Mouse (Mus musculus) thymus, adult 2 months (tissue): ENCODE measurements around the gene Slc50a1. TPM values are rescaled to one million over a fixed set of nuclear protein-coding genes. Genes with fewer than 3 reads are reported as not detected.

Source experiments
- DNase-seq: peaks from one replicate; pipeline ENCODE4 v3.0.0; 2021
- H3K27ac ChIP-seq: fragments of 200-500 bp; 2 replicates; pipeline ENCODE4 v1.5.1; 2012; ENCODE audit warnings: low read length, control low read depth; ENCODE audit not compliant: control insufficient read depth, insufficient read depth
- H3K27me3 ChIP-seq: fragments of 200-500 bp; 2 replicates; pipeline ENCODE4 v1.6.1; 2012; ENCODE audit warnings: mild to moderate bottlenecking, low read length, moderate library complexity, mixed read lengths; ENCODE audit not compliant: control insufficient read depth, insufficient read depth
- H3K36me3 ChIP-seq: fragments of 200-500 bp; 2 replicates; pipeline ENCODE4 v1.6.1; 2012; ENCODE audit warnings: mild to moderate bottlenecking, low read length, moderate library complexity; ENCODE audit not compliant: control insufficient read depth, insufficient read depth
- H3K4me1 ChIP-seq: fragments of 200-500 bp; replicated peaks from 2 replicates; pipeline ENCODE4 v1.6.1; 2012; ENCODE audit warnings: low read length; ENCODE audit not compliant: control insufficient read depth, insufficient read depth
- H3K4me3 ChIP-seq: fragments of 200-500 bp; 2 replicates; pipeline ENCODE4 v1.5.1; 2012; ENCODE audit warnings: mild to moderate bottlenecking, low read length, control low read depth, moderate library complexity; ENCODE audit not compliant: control insufficient read depth, insufficient read depth
- CTCF ChIP-seq: fragments of 200-500 bp; IDR thresholded peaks from 2 replicates; pipeline ENCODE4 v1.5.1; 2012; ENCODE audit warnings: mild to moderate bottlenecking, control low read depth, low read length, moderate library complexity, borderline replicate concordance; ENCODE audit not compliant: control insufficient read depth, poor library complexity, insufficient read depth; ENCODE audit errors: extremely low read depth
- POLR2A ChIP-seq: fragments of 200-500 bp; IDR thresholded peaks from 2 replicates; pipeline ENCODE4 v1.6.1; 2012; ENCODE audit warnings: mild to moderate bottlenecking, low read length, control low read depth, moderate library complexity; ENCODE audit not compliant: control insufficient read depth, poor library complexity, insufficient read depth; ENCODE audit errors: extremely low read depth
- WGBS: fragments of 180-500 bp; shearing (Covaris S2); methylation state at CpG from one replicate; pipeline ENCODE4 v1.1.7; 2018; 5-methylcytosine and 5-hydroxymethylcytosine counted together
- polyA plus RNA-seq: library from polyadenylated mRNA; depleted of rRNA; stranded (reverse); fragments of >200 nt; gene quantifications from 2 replicates; pipeline ENCODE4 v1.2.3, GENCODE M21; 2012

The Slc50a1 gene
- polyA plus RNA-seq, 1 experiment: 251 TPM

GRCm38 (mm10) chr3:89244982-89245687, 25.2 kb downstream of the Slc50a1 start:
- Histone ChIP-seq H3K27me3 (no peaks in the 10 kb centered on the region), H3K27ac (peak overlapping the region; percentile 8; the same call in 1 of the 2 replicates), H3K4me1 (peaks cover 31% of the 10 kb centered on the region), H3K36me3 (no peaks in the 10 kb centered on the region), H3K4me3 (peak overlapping the region; percentile 23)
- peak; percentile 60 for DNase-seq
- TF ChIP-seq CTCF (no peak), POLR2A (no peak)
- under 1% methylated on average over 19 of the region's 26 CpGs for WGBS

DNA sequence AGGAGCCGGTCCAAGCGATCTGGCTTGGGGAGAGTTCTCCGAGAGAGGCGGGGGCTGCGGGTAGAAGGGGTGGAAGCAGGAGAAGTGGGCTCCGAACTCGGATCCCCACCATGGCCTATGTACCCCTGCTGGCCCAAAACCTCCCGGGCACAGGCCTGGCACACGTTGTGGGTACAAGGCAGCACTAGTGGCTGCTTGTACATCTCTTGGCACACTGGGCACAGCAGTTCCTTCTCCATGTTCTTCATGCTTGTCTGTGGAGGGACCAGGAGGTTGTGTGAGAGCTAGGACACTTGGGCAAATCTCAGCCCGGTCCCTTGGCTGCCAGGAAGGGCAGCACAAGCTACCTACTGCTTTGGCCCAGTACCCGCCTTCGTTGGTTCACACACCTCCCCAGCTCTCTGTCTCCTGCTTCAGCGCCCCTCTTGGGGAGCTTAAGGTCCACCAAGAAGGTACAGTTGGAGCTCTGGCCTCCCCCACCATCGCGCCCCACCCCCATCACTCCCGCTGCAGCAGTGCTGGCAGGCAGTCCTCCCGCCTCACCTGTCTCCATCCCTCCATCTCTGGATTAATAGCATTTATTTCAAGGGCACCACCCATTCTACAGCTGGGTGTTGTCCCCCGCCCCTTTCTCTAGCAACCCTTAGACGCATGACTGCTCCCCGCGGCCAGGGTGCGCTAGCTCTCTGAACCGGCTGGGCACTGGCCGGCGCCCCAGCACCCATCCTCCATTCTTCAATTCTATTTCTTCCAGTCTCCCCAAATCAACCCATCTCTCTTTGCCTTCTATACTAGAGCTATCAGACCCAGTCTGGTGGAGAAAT, 26.0 kb downstream of the Slc50a1 start:
- WGBS: 49% methylated on average over 25 of the region's 25 CpGs
- H3K27ac ChIP-seq: no peak overlapping the region
- TF ChIP-seq CTCF (no peak), POLR2A (no peak)
- peak; percentile 47 for DNase-seq
- H3K36me3 ChIP-seq: no peaks in the 10 kb centered on the region
- H3K4me1 ChIP-seq: peaks cover 31% of the 10 kb centered on the region
- H3K4me3 ChIP-seq: peak overlapping the region; percentile 22
- no peaks in the 10 kb centered on the region for H3K27me3 ChIP-seq

GRCm38 (mm10) chr3:89243609-89244008, 26.8 kb downstream of the Slc50a1 start:
- Histone ChIP-seq H3K27me3 (no peaks in the 10 kb centered on the region), H3K27ac (no peak overlapping the region), H3K36me3 (no peaks in the 10 kb centered on the region), H3K4me3 (0 out of 2 replicates have a peak overlapping the region, but pooled peaks have one; percentile 10), H3K4me1 (peaks cover 31% of the 10 kb centered on the region)
- 0 out of 2 replicates have a peak, but pooled peaks have one; percentile 41 for TF ChIP-seq POLR2A
- TF ChIP-seq CTCF: peak; percentile 83
- WGBS: 23% methylated on average over 14 of the region's 14 CpGs
- peak; percentile 86 for DNase-seq

DNA sequence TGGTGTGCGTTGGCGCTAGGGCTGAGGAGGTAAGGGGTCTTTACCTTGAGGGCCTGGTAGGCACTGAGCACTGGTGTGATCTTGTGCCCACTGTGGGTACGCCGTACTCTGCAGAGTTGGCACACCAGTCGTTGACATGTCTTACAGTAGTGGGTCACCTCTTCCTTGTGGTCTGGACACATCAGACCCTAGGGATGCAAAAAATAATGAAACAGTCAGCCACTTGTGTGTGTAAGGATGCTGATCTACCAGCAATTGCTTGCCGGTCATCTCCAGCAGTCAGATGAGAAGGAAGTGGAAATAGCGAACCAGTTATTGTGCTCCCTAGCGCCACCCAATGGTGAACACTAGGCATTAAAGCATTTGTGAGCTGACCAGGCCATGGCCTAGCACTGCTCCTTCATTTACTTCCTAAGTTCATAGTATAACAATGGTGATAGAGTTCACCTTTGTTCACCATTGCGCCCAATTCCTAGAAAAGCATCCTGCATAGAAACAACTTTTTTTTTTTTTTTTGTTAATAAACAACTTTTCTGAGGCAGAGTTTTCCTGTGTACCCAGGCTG, 28.0 kb downstream of the Slc50a1 start:
- Histone ChIP-seq H3K27me3 (no peaks in the 10 kb centered on the region), H3K4me3 (no peak overlapping the region), H3K4me1 (peaks cover 27% of the 10 kb centered on the region), H3K36me3 (no peaks in the 10 kb centered on the region), H3K27ac (no peak overlapping the region)
- 78% methylated on average over 9 of the region's 9 CpGs for WGBS
- no peak for DNase-seq
- TF ChIP-seq CTCF: no peak
- no peak for TF ChIP-seq POLR2A

GRCm38 (mm10) chr3:89238494-89238893, 31.9 kb downstream of the Slc50a1 start:
- no peak for DNase-seq
- no peak for TF ChIP-seq CTCF
- TF ChIP-seq POLR2A: no peak
- 91% methylated on average over 11 of the region's 12 CpGs for WGBS

DNA sequence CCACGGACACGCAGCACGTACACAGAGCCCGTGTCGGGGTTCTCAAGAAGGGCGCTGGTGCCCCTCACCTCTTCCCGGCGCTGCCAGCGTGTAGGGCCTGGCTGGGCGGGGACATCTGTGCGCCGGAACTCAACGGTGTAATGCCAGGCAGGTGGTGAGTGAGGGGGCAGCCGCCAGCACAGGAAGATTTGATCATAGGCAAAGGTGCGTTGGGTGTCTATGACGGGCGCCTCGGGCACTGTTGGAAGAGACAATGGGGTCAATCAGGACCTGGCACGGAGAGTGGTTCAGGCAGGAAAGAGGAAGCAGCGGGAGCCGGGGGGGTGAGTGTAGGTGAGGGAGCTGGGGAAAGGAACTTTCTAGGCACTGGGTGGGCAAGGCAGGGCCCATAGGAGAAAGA, 32.7 kb downstream of the Slc50a1 start:
- Histone ChIP-seq H3K27ac (no peak overlapping the region), H3K36me3 (no peaks in the 10 kb centered on the region), H3K4me1 (no peaks in the 10 kb centered on the region), H3K4me3 (no peak overlapping the region), H3K27me3 (no peaks in the 10 kb centered on the region)
- WGBS: 94% methylated on average over 21 of the region's 21 CpGs
- DNase-seq: no peak
- TF ChIP-seq POLR2A: no peak
- TF ChIP-seq CTCF: no peak

More at GRCm38 (mm10) chr3:89238494-89238893, 31.9 kb downstream of the Slc50a1 start:
- Histone ChIP-seq H3K36me3 (no peaks in the 10 kb centered on the region), H3K4me1 (peaks cover 3% of the 10 kb centered on the region), H3K27me3 (no peaks in the 10 kb centered on the region), H3K4me3 (no peak overlapping the region), H3K27ac (no peak overlapping the region)
